Mouse (Mus musculus) heart, embryonic 11.5 days (tissue): ENCODE results near the gene Fggy. TPM values are rescaled to one million over a fixed set of nuclear protein-coding genes. Genes with fewer than 3 reads are reported as not detected.

ENCODE experiments used
- ATAC-seq: fragments of 200-750 bp; cut with Nextera tagmentation; replicated peaks from 2 replicates; pipeline ENCODE4 v1.8.0; 2017; ENCODE audit warnings: moderate library complexity; ENCODE audit not compliant: insufficient number of reproducible peaks, low FRiP score, low TSS enrichment
- H3K27ac ChIP-seq: fragments of 300-500 bp; sonication (generic); 2 replicates; pipeline ENCODE4 v1.5.1; 2014; ENCODE audit warnings: mild to moderate bottlenecking, low read depth, low read length
- H3K27me3 ChIP-seq: fragments of 300-500 bp; sonication (generic); 2 replicates; pipeline ENCODE4 v1.6.1; 2014; ENCODE audit warnings: mild to moderate bottlenecking, low read length, mixed read lengths; ENCODE audit not compliant: control insufficient read depth, insufficient read depth
- H3K36me3 ChIP-seq: fragments of 300-500 bp; sonication (generic); 2 replicates; pipeline ENCODE4 v1.6.1; 2014; ENCODE audit warnings: mild to moderate bottlenecking, low read length, moderate library complexity, mixed read lengths; ENCODE audit not compliant: control insufficient read depth, insufficient read depth
- H3K4me1 ChIP-seq: fragments of 300-500 bp; sonication (generic); 2 replicates; pipeline ENCODE4 v1.6.1; 2014; ENCODE audit warnings: low read length; ENCODE audit not compliant: control insufficient read depth, insufficient read depth
- H3K4me2 ChIP-seq: fragments of 300-500 bp; sonication (generic); 2 replicates; pipeline ENCODE4 v1.6.1; 2014; ENCODE audit warnings: mild to moderate bottlenecking, moderate library complexity
- H3K4me3 ChIP-seq: fragments of 300-500 bp; sonication (generic); 2 replicates; pipeline ENCODE4 v1.5.1; 2014; ENCODE audit warnings: low read depth, low read length
- H3K9ac ChIP-seq: fragments of 300-500 bp; sonication (generic); 2 replicates; pipeline ENCODE4 v1.6.1; 2014; ENCODE audit warnings: mild to moderate bottlenecking, low read depth, low read length, moderate library complexity
- H3K9me3 ChIP-seq: fragments of 300-500 bp; sonication (generic); replicated peaks from 2 replicates; pipeline ENCODE4 v1.6.1; 2016; ENCODE audit warnings: low read length; ENCODE audit not compliant: control insufficient read depth
- WGBS: fragments of 180-500 bp; shearing (Covaris S2); extraction: QIAGEN DNeasy Blood & Tissue Kit; methylation state at CpG from one replicate; pipeline ENCODE4 v1.1.7; 2014; ENCODE audit not compliant: insufficient replicate concordance; 5-methylcytosine and 5-hydroxymethylcytosine counted together
- polyA plus RNA-seq: library from polyadenylated mRNA; unstranded; fragments of >200 nt; fragmentation: Nextera tagmentation; extraction: Ambion mirVana; gene quantifications from 2 replicates; pipeline ENCODE4 v1.2.1, GENCODE M21; 2014

Gene Fggy
- polyA plus RNA-seq, 1 experiment from 2014 or later: 5.9 TPM

GRCm38 (mm10) chr4:95934384-95935035 is 377.2 kb downstream of the Fggy start:
- no peak overlapping the region for H3K4me2 ChIP-seq
- H3K9me3 ChIP-seq: no peaks in the 10 kb centered on the region
- H3K4me3 ChIP-seq: no peak overlapping the region
- H3K27ac ChIP-seq: no peak overlapping the region
- no peaks in the 10 kb centered on the region for H3K4me1 ChIP-seq
- no peaks in the 10 kb centered on the region for H3K36me3 ChIP-seq
- no peak for ATAC-seq
- no peak overlapping the region for H3K9ac ChIP-seq
- no peaks in the 10 kb centered on the region for H3K27me3 ChIP-seq
- WGBS: 78% methylated on average over 4 of the region's 4 CpGs

- Histone ChIP-seq H3K4me1 (no peaks in the 10 kb centered on the region), H3K27me3 (no peaks in the 10 kb centered on the region), H3K4me2 (no peak overlapping the region), H3K9ac (no peak overlapping the region), H3K9me3 (no peaks in the 10 kb centered on the region), H3K4me3 (no peak overlapping the region), H3K27ac (no peak overlapping the region), H3K36me3 (no peaks in the 10 kb centered on the region)
- no peak for ATAC-seq
- 78% methylated on average over 3 of the region's 3 CpGs for WGBS
These were observed 381.4 kb downstream of the Fggy start for GRCm38 (mm10) chr4:95938701-95939100.

- Histone ChIP-seq H3K9me3 (no peaks in the 10 kb centered on the region), H3K4me2 (no peak overlapping the region), H3K4me3 (no peak overlapping the region), H3K36me3 (no peaks in the 10 kb centered on the region), H3K9ac (no peak overlapping the region), H3K27me3 (no peaks in the 10 kb centered on the region), H3K4me1 (no peaks in the 10 kb centered on the region), H3K27ac (no peak overlapping the region)
- no peak for ATAC-seq
- 78% methylated on average over 1 of the region's 1 CpGs for WGBS
These were observed 390.6 kb downstream of the Fggy start for GRCm38 (mm10) chr4:95947896-95948295.

- Histone ChIP-seq H3K4me3 (no peak overlapping the region), H3K27me3 (no peaks in the 10 kb centered on the region), H3K9ac (no peak overlapping the region), H3K36me3 (no peaks in the 10 kb centered on the region), H3K9me3 (no peaks in the 10 kb centered on the region), H3K4me2 (no peak overlapping the region), H3K27ac (no peak overlapping the region), H3K4me1 (no peaks in the 10 kb centered on the region)
- no peak for ATAC-seq
These were observed 396.0 kb downstream of the Fggy start for GRCm38 (mm10) chr4:95953328-95953727.

- H3K9me3 ChIP-seq: no peaks in the 10 kb centered on the region
- H3K36me3 ChIP-seq: no peaks in the 10 kb centered on the region
- H3K27me3 ChIP-seq: no peaks in the 10 kb centered on the region
- no peaks in the 10 kb centered on the region for H3K4me1 ChIP-seq
- under 1% methylated on average over 81 of the region's 82 CpGs for WGBS
- H3K4me2 ChIP-seq: peak within 1 kb of the TSS; percentile 91
- H3K27ac ChIP-seq: no peak within 1 kb of the TSS
- peak within 1 kb of the TSS; percentile 73 for H3K4me3 ChIP-seq
- ATAC-seq: peak; percentile 100
- H3K9ac ChIP-seq: peak within 1 kb of the TSS; percentile 83
These were observed 409.8 kb downstream of the Fggy start, which contains the start of gene Hook1 for GRCm38 (mm10) chr4:95966928-95967724. Gene Hook1 (plus strand): TSS chr4:95967240.
